11 mouse cellular contexts compared by ENCODE assay signal in genomic region chr17:25561223-25562028, GRCm38 (mm10). TPM values are rescaled to one million over a fixed set of nuclear protein-coding genes. Genes with fewer than 3 reads are reported as not detected.
DNase-seq lines count a peak whose midpoint lies in the region; ATAC-seq and TF ChIP-seq lines count a peak whose summit lies in the region.
"Had no signal": no experiment of that assay in that cellular context is flagged by ENCODE, and none has a peak within 500 bp of the region (broad histone marks: within the 10 kb centered on the region; RNA-seq: fewer than 3 reads in every experiment).

No protein-coding gene starts in this region.

- 36% methylated on average over 16 of the region's 16 CpGs for WGBS in hindbrain, embryonic 11.5 days
- 40% methylated on average over 16 of the region's 16 CpGs for WGBS in midbrain, embryonic 11.5 days
- 72% methylated on average over 16 of the region's 16 CpGs for WGBS in kidney, embryonic 15.5 days

- H3K9me3 ChIP-seq in hindbrain, embryonic 11.5 days (ENCODE audit: control insufficient read depth, low read length): no peaks in the 10 kb centered on the region
- no peaks in the 10 kb centered on the region for H3K9me3 ChIP-seq in midbrain, embryonic 11.5 days (ENCODE audit: control insufficient read depth, low read length)
- H3K9me3 ChIP-seq in kidney, embryonic 15.5 days (replicated peaks): no peaks in the 10 kb centered on the region

- H3K4me3 ChIP-seq in left cerebral cortex, adult 2 months: no peak overlapping the region
- no peak overlapping the region for H3K4me3 ChIP-seq in hindbrain, embryonic 11.5 days (ENCODE audit: low read depth, low read length)
- no peak overlapping the region for H3K4me3 ChIP-seq in midbrain, embryonic 11.5 days (ENCODE audit: low read depth, low read length)
- no peak overlapping the region for H3K4me3 ChIP-seq in kidney, embryonic 15.5 days (replicated peaks)
- H3K4me3 ChIP-seq: erythroblast, embryonic 14.5 days had no signal

- TF ChIP-seq CTCF in left cerebral cortex, adult 2 months (IDR thresholded peaks at IDR 0.05): no peak

- peak; percentile 94 for ATAC-seq in hindbrain, embryonic 11.5 days (ENCODE audit: low FRiP score)
- ATAC-seq in midbrain, embryonic 11.5 days (ENCODE audit: low FRiP score): peak; percentile 91
- no peak for ATAC-seq in kidney, embryonic 15.5 days (replicated peaks; ENCODE audit: low FRiP score)

- intact Hi-C loops in left cerebral cortex, adult 2 months (cut with DNase I): no loop called here

- no peaks in the 10 kb centered on the region for H3K27me3 ChIP-seq in hindbrain, embryonic 11.5 days (ENCODE audit: control insufficient read depth, insufficient read depth, low read length)
- H3K27me3 ChIP-seq in midbrain, embryonic 11.5 days (ENCODE audit: control insufficient read depth, insufficient read depth, low read length): no peaks in the 10 kb centered on the region
- H3K27me3 ChIP-seq in kidney, embryonic 15.5 days: peaks cover 16% of the 10 kb centered on the region

- no peak overlapping the region for H3K4me2 ChIP-seq in hindbrain, embryonic 11.5 days (replicated peaks; ENCODE audit: low read depth, low read length)
- no peak overlapping the region for H3K4me2 ChIP-seq in midbrain, embryonic 11.5 days
- no peak overlapping the region for H3K4me2 ChIP-seq in kidney, embryonic 15.5 days

- H3K36me3 ChIP-seq in hindbrain, embryonic 11.5 days (ENCODE audit: control insufficient read depth, insufficient read depth, low read length): no peaks in the 10 kb centered on the region
- H3K36me3 ChIP-seq in midbrain, embryonic 11.5 days (ENCODE audit: control insufficient read depth, insufficient read depth, low read length): no peaks in the 10 kb centered on the region
- H3K36me3 ChIP-seq in kidney, embryonic 15.5 days: no peaks in the 10 kb centered on the region

- peak overlapping the region; percentile 34; the same call in 1 of the 2 replicates for H3K9ac ChIP-seq in hindbrain, embryonic 11.5 days (ENCODE audit: low read depth, low read length)
- peak overlapping the region; percentile 31; the same call in 1 of the 2 replicates for H3K9ac ChIP-seq in midbrain, embryonic 11.5 days (ENCODE audit: low read length)
- H3K9ac ChIP-seq in kidney, embryonic 15.5 days: no peak overlapping the region

- H3K27ac ChIP-seq in left cerebral cortex, adult 2 months: peak overlapping the region; percentile 72
- H3K27ac ChIP-seq in hindbrain, embryonic 11.5 days (ENCODE audit: low read depth, low read length): peak overlapping the region; percentile 92
- peak overlapping the region; percentile 84 for H3K27ac ChIP-seq in midbrain, embryonic 11.5 days (ENCODE audit: low read depth, low read length)
- no peak overlapping the region for H3K27ac ChIP-seq in kidney, embryonic 15.5 days

- DNase-seq in left cerebral cortex, adult 2 months (ENCODE audit: extremely low spot score in 1 of 2, low spot score in 2 of 2): peak in 1 of 2 experiments; percentile 70
- DNase-seq in left cerebral cortex, adult 18-20 months (ENCODE audit: low spot score in 2 of 2): no peak
- DNase-seq in hindbrain, embryonic 11.5 days (ENCODE audit: low spot score): peak; percentile 80
- peak; percentile 93 for DNase-seq in midbrain, embryonic 11.5 days (ENCODE audit: low spot score, missing footprints)
- DNase-seq in thymus, postnatal 14 days: no peak
- no peak for DNase-seq in heart, adult 18-20 months
- no peak for DNase-seq in urinary bladder, postnatal 36 days (ENCODE audit: low spot score in 2 of 2)
- DNase-seq: kidney, postnatal 4 days; lung, postnatal 14 days had no signal

- H3K4me1 ChIP-seq in hindbrain, embryonic 11.5 days (replicated peaks; ENCODE audit: control insufficient read depth, insufficient read depth, low read length): peaks cover 21% of the 10 kb centered on the region
- peaks cover 26% of the 10 kb centered on the region for H3K4me1 ChIP-seq in midbrain, embryonic 11.5 days (ENCODE audit: control insufficient read depth, insufficient read depth, low read length)
- peaks cover 14% of the 10 kb centered on the region for H3K4me1 ChIP-seq in kidney, embryonic 15.5 days

RNA-seq across cellular contexts. Expression of gene Sox8, which starts 9.1 kb away (rescaled TPM):
- 10 to 100 TPM; 55.3 to 66.9 TPM for total RNA-seq in left cerebral cortex, adult 2 months (2021)
- 10 to 100 TPM; 52.1 to 55.2 TPM for total RNA-seq in left cerebral cortex, adult 18-20 months (2021)
- 7.1 TPM in 2 replicates for polyA plus RNA-seq in hindbrain, embryonic 11.5 days (2014; fragmentation: Nextera tagmentation; extraction: Ambion mirVana)
- 2.0 and 2.1 TPM in 2 replicates for polyA plus RNA-seq in midbrain, embryonic 11.5 days (2014; fragmentation: Nextera tagmentation; extraction: Ambion mirVana)
- 5.1 and 5.9 TPM in 2 replicates for polyA plus RNA-seq in kidney, embryonic 15.5 days (2015; fragmentation: Nextera tagmentation; extraction: Ambion mirVana)
- under 1 TPM; 0.20 to 0.31 TPM for total RNA-seq in heart, adult 18-20 months (2021)
- polyA plus RNA-seq: erythroblast, embryonic 14.5 days had no signal

RNA-seq across cellular contexts. Expression of gene Lmf1, which starts 17.5 kb away (rescaled TPM):
- total RNA-seq in left cerebral cortex, adult 2 months (2021): 10 to 100 TPM; 22.0 to 25.4 TPM
- total RNA-seq in left cerebral cortex, adult 18-20 months (2021): 10 to 100 TPM; 19.1 to 20.2 TPM
- 23.1 and 26.9 TPM in 2 replicates for polyA plus RNA-seq in hindbrain, embryonic 11.5 days (2014; fragmentation: Nextera tagmentation; extraction: Ambion mirVana)
- 19.2 and 20.6 TPM in 2 replicates for polyA plus RNA-seq in midbrain, embryonic 11.5 days (2014; fragmentation: Nextera tagmentation; extraction: Ambion mirVana)
- 30.9 and 32.1 TPM in 2 replicates for polyA plus RNA-seq in kidney, embryonic 15.5 days (2015; fragmentation: Nextera tagmentation; extraction: Ambion mirVana)
- 10 to 100 TPM; 29.8 to 31.8 TPM for total RNA-seq in heart, adult 18-20 months (2021)

Comparison
In these comparisons a context has a peak if more than half of its experiments do, and no peak if none do; other contexts are left out.
1. DNase-seq: peak in hindbrain, embryonic 11.5 days (single experiment) and midbrain, embryonic 11.5 days (single experiment); none in left cerebral cortex, adult 18-20 months (0 of 2), thymus, postnatal 14 days (single experiment), heart, adult 18-20 months (0 of 2) and urinary bladder, postnatal 36 days (0 of 2).
2. RNA of gene Sox8, which starts 9.1 kb away (total RNA-seq): 55.3 to 66.9 TPM in left cerebral cortex, adult 2 months and 52.1 to 55.2 TPM in left cerebral cortex, adult 18-20 months; 0.20 to 0.31 TPM in heart, adult 18-20 months; every median in the first group is over 10 times any median in the second.